Mouse (Mus musculus): ENCODE data around the gene Ttc8.
"Not testable (repeated sequence)": the region's sequence is repeated elsewhere in the genome, so short reads cannot be mapped to it uniquely, and the experiment has no call there.

Gene Ttc8

DNA sequence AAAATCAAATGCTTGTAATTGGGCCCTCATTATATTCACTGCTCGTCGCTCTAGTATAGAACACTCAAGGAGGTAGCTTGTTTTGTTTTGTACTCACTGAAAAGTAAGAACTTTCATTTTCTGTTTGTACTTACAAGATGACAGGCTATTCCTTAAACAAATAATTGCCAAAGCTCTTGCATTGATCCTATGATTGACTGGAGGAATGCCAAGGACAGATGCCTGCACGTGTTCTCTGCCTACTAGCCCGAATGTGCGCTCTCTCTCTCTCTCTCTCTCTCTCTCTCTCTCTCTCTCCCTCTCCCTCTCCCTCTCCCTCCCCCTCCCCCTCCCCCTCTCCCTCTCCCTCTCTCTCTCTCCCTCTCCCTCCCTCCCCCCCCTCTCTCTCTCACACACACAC lies 30.9 kb downstream of the Ttc8 start:
- H3K36me3 ChIP-seq (ENCODE audit: control insufficient read depth, insufficient read depth, low read length, poor library complexity, severe bottlenecking); H3K27me3 ChIP-seq (ENCODE audit: control insufficient read depth, insufficient read depth, low read length, poor library complexity, severe bottlenecking); DNase-seq (ENCODE audit: low read depth, low spot score): not testable (repeated sequence)

DNA sequence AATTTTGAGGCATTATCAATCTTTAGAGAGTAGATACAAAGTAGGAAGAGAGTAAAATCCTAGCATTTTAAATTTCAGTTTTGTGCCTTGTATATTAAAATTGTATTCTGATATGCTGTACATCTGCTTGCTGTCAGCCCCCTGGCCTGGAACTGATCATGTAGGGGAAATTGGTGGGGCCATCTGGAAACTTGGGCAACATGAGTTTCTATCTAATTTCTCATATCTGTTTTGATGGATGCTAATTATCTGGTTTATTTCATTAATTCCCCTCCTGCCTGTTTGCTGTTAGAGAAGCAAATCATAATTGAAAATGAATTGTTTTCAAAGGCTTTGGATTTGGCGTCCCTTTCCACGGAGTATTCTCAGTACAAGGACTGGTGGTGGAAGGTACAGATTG lies 36.6 kb downstream of the Ttc8 start:
- no peak for DNase-seq (ENCODE audit: low read depth, low spot score)
- Histone ChIP-seq H3K36me3 (ENCODE audit: control insufficient read depth, insufficient read depth, low read length, poor library complexity, severe bottlenecking) (no peaks in the 10 kb centered on the region), H3K27me3 (ENCODE audit: control insufficient read depth, insufficient read depth, low read length, poor library complexity, severe bottlenecking) (no peaks in the 10 kb centered on the region)

DNA sequence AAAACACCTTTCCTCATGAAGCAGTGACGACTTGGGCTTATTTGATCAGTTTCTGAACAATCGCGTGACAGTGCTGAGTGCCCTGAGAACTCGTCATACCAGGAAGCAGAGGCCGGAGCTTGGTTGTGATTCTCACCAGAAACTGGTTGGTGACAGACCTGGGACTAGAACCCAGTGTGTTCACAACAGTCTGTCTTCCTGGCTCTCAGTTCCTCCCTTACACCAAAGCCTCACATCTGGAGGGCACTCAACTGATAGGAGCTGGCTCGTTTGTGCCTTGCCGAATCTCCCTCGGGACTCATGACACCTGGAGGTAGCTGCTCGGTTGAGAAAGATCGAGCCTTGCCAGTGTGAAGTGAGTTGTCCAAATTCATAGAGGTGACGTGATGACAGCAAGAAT lies 37.1 kb downstream of the Ttc8 start:
- DNase-seq (ENCODE audit: low read depth, low spot score) = peak; percentile 47
- Histone ChIP-seq H3K36me3 (ENCODE audit: control insufficient read depth, insufficient read depth, low read length, poor library complexity, severe bottlenecking) (no peaks in the 10 kb centered on the region), H3K27me3 (ENCODE audit: control insufficient read depth, insufficient read depth, low read length, poor library complexity, severe bottlenecking) (no peaks in the 10 kb centered on the region)

DNA sequence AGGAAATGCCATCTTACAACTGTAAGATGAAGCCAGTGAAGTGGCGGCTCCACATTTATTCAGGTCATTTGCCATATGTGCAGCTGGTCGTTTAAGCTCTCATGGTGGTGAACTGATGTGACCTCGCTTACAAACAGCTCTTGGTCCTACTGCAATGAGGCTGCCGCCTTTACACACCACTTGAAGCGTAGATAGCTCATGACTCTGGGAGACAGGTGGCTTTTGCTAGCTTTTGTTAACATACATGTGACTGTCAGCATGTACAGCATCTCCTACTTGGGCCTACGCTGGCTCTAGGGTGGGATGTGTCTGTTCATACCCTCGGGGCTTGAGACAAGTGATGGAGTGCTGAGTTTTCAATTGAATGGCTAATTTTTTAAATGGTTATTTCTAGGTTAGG lies 40.6 kb downstream of the Ttc8 start:
- no peaks in the 10 kb centered on the region for H3K27me3 ChIP-seq (ENCODE audit: control insufficient read depth, insufficient read depth, low read length, poor library complexity, severe bottlenecking)
- no peak for DNase-seq (ENCODE audit: low read depth, low spot score)
- no peaks in the 10 kb centered on the region for H3K36me3 ChIP-seq (ENCODE audit: control insufficient read depth, insufficient read depth, low read length, poor library complexity, severe bottlenecking)

DNA sequence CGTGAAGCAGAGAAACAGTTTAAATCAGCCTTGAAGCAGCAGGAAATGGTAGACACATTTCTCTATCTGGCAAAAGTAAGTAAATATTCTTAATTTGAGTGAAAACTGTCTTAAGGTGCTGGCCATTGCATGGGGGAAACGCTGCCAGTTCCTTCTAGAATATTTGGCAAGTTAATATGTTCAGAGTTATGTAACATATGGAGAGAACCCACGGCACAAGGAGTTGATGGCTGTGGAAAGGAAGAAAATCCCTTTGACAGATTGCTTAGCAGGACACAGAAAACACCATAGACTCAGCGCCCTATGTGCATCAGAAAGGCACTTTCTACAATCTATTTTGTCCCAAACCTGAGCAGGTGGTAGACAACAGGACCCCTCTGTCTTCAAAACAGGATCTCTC lies 41.0 kb downstream of the Ttc8 start:
- no peak for DNase-seq (ENCODE audit: low read depth, low spot score)
- Histone ChIP-seq H3K27me3 (ENCODE audit: control insufficient read depth, insufficient read depth, low read length, poor library complexity, severe bottlenecking) (no peaks in the 10 kb centered on the region), H3K36me3 (ENCODE audit: control insufficient read depth, insufficient read depth, low read length, poor library complexity, severe bottlenecking) (no peaks in the 10 kb centered on the region)

DNA sequence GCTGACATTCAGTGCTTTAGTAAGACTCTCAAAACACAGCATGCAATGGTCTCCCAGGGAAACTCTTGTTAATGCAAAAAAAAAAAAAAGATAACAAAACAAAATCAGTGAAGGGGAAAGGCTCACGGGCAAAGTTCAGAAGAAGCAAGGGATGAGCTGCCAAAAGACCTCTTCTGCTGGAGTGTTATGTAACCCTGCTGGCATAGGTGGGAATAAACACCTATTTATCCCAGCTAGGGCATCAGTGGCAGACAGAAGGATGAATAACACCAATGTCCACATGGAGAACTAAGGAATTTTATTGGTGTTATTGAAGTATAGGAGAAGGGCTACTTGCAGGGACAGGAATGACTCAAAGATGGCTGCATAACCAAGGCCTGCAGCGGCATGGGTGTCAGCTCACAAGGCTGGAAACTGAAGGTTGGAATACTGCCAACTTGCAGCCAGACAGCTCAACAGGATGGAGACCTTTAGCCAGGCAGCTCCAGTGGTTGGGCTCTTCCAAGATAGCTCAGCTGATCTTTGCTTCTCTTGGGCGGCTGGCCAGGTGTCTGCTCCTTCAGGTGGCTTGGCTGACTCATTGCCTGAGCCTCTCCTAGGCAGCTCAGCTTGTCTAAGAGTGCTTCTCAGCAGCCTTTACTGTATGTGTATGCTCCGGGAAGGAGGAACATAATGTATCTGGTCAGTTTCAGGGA lies 45.2 kb downstream of the Ttc8 start:
- H3K27me3 ChIP-seq (ENCODE audit: control insufficient read depth, insufficient read depth, low read length, poor library complexity, severe bottlenecking) = no peaks in the 10 kb centered on the region; the same call in 1 of the 2 replicates
- H3K36me3 ChIP-seq (ENCODE audit: control insufficient read depth, insufficient read depth, low read length, poor library complexity, severe bottlenecking) = no peaks in the 10 kb centered on the region
- no peak for DNase-seq (ENCODE audit: low read depth, low spot score)

DNA sequence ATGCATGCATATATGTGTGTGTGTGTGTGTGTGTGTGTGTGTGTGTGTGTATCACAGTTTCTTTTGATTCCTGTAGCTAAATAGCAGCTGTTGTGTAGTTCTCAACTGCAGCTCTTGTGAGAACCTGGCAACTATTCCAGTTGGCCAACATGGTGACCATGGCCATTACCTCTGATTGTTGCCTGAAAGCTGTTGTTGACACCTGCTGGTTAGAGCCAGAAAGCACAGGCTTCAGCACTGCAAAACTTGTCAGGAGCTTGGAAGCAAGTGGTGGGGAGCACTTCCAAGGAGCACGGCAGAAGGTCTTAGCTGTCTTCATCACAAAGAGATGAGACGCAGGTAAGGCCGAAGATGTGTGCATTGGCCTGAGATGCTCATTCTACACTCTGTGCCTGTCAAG lies 51.9 kb downstream of the Ttc8 start:
- no peaks in the 10 kb centered on the region; the same call in 1 of the 2 replicates for H3K27me3 ChIP-seq (ENCODE audit: control insufficient read depth, insufficient read depth, low read length, poor library complexity, severe bottlenecking)
- H3K36me3 ChIP-seq (ENCODE audit: control insufficient read depth, insufficient read depth, low read length, poor library complexity, severe bottlenecking) = no peaks in the 10 kb centered on the region
- no peak for DNase-seq (ENCODE audit: low read depth, low spot score)

DNA sequence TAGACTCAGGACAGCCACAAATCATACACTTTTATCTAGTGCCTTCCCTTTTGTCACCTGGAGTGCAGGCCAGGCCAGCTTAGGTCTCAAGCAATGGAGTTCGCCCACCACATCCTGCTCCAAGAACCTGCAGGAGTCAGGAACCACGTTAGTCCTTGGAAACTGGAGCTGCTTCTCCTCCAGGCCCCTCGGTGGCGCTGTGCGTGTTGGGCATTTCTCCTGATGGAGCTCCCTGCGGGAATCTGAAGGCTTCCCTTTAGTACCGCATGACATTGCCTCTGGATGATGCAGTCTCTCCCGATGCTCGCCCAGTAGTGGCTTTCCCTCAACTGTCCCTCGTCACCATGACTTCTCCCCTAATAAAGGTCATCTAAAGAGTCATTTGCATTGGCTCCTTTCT lies 53.1 kb downstream of the Ttc8 start:
- no peak for DNase-seq (ENCODE audit: low read depth, low spot score)
- H3K27me3 ChIP-seq (ENCODE audit: control insufficient read depth, insufficient read depth, low read length, poor library complexity, severe bottlenecking) = no peaks in the 10 kb centered on the region
- H3K36me3 ChIP-seq (ENCODE audit: control insufficient read depth, insufficient read depth, low read length, poor library complexity, severe bottlenecking) = no peaks in the 10 kb centered on the region

DNA sequence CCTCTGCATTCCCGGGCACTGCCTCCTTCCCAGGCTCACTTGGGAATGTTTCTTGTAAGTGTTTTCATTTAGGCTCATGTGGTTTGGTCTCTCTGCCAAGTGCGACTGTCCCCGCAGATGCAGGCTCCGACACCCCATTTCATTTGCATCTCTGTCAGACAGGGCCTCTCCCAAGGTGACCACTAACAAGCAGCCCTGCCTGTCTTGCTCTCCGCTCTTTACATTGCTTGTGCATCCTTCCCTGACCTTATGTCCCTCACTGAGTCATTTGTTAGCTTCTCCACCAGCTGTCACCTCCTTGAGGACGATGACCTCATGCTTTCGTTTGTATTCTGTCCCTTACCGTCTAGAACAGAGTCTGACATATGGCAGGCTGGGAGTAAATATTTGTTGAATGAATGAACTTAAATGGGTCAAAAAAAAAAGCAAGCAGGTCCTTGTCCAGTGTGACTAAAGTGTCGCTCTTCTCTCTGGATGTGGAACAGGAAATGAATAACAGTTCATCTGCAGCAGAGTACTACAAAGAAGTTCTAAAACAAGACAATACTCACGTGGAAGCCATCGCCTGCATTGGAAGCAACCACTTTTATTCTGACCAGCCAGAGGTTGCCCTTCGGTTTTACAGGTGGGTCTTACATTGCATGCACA lies 53.9 kb downstream of the Ttc8 start:
- no peak for DNase-seq (ENCODE audit: low read depth, low spot score)
- H3K27me3 ChIP-seq (ENCODE audit: control insufficient read depth, insufficient read depth, low read length, poor library complexity, severe bottlenecking) = no peaks in the 10 kb centered on the region
- no peaks in the 10 kb centered on the region for H3K36me3 ChIP-seq (ENCODE audit: control insufficient read depth, insufficient read depth, low read length, poor library complexity, severe bottlenecking)

DNA sequence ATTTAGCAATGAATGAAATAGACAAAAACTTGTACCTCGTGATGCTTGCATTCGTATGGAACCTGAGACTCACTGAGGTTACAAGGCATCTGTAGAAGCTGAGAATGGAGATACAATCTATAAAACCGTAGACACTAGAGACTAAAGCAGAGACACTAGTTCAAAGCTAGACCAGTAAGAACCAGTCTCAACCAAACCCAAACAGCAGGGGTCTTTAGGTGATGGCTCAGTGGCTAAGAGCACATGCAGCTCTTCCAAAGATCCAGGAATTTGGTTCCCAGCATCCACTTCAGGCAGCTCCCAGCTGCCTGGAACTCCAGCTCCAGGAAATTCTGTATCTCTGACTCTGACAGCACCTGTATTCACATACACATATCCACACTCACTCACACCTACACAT lies 60.7 kb downstream of the Ttc8 start:
- H3K36me3 ChIP-seq (ENCODE audit: control insufficient read depth, insufficient read depth, low read length, poor library complexity, severe bottlenecking) = no peaks in the 10 kb centered on the region
- no peak for DNase-seq (ENCODE audit: low read depth, low spot score)
- H3K27me3 ChIP-seq (ENCODE audit: control insufficient read depth, insufficient read depth, low read length, poor library complexity, severe bottlenecking) = no peaks in the 10 kb centered on the region

DNA sequence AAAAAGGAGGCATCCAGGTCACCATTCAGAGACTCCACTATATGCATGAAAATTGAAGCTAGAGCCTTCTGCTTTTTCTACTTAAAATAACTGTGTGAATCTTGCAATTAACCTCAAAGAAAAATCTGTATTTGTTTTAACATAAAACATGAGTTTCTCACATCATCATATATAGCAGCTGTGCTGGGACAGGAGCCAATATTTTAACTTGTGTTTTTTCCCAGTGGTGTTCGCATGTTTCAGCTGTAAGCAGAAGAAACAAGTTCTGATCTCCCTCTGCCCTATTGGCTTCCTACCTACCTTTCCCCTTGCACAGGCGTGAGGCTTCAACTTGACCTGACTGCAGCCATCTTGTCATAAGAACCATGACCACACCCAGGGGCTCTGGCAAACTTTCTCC lies 64.4 kb downstream of the Ttc8 start:
- no peak for DNase-seq (ENCODE audit: low read depth, low spot score)
- no peaks in the 10 kb centered on the region for H3K36me3 ChIP-seq (ENCODE audit: control insufficient read depth, insufficient read depth, low read length, poor library complexity, severe bottlenecking)

DNA sequence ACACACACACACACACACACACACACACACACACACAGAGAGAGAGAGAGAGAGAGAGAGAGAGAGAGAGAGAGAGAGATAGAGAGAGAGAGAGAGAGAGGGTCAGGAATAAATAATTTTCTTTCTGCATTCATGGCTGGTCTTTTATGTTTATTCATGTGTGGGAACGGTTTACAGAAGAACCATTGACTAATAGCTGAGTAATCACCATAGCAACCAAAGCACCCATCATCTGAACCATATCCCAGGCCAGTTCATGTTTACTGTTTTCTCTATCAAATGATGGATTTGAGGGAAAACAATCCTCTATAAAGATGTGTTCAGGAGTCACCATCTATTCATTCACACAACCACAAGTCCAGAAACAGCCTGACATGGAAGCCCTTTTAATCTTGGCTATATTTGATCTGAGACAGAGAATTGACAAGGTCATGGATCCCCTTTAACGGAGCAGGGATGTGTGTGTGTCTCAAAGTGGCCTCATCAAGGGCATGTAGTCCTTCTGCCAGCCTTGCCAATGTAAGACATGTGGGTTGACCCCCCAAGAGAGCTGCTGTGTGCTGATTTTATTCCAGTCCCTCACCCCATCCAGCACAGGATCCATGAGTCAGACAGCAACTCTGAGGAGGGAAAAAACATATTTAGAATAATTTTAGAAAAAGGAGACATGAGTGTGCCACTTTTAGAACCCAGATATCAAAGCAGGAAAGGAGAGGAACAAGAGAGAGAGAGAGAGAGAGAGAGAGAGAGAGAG lies 70.9 kb downstream of the Ttc8 start:
- Histone ChIP-seq H3K27me3 (ENCODE audit: control insufficient read depth, insufficient read depth, low read length, poor library complexity, severe bottlenecking) (no peaks in the 10 kb centered on the region), H3K36me3 (ENCODE audit: control insufficient read depth, insufficient read depth, low read length, poor library complexity, severe bottlenecking) (no peaks in the 10 kb centered on the region)
- DNase-seq (ENCODE audit: low read depth, low spot score) = no peak

More for the DNA sequence above, 64.4 kb downstream of the Ttc8 start:
- no peaks in the 10 kb centered on the region for H3K27me3 ChIP-seq (ENCODE audit: control insufficient read depth, insufficient read depth, low read length, poor library complexity, severe bottlenecking)

DNA sequence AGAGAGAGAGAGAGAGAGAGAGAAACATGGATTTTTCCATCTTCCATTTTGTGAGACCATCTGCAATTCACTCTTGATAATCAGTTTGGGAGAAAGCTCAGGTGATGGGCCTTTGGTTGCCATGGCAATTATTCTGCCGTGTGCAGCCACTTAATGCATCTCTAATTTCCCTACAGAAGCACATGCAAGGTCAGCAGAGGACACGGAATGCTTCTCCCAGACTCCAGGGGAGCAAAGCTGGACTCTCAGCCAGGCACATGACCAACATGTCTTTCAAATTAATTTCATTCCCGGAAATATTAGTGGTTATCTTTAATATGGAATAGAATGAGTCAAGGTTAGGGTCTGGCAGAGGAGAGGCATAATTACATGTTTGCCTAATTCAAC lies 71.4 kb downstream of the Ttc8 start:
- Histone ChIP-seq H3K27me3 (ENCODE audit: control insufficient read depth, insufficient read depth, low read length, poor library complexity, severe bottlenecking) (no peaks in the 10 kb centered on the region), H3K36me3 (ENCODE audit: control insufficient read depth, insufficient read depth, low read length, poor library complexity, severe bottlenecking) (no peaks in the 10 kb centered on the region)
- DNase-seq (ENCODE audit: low read depth, low spot score) = no peak

DNA sequence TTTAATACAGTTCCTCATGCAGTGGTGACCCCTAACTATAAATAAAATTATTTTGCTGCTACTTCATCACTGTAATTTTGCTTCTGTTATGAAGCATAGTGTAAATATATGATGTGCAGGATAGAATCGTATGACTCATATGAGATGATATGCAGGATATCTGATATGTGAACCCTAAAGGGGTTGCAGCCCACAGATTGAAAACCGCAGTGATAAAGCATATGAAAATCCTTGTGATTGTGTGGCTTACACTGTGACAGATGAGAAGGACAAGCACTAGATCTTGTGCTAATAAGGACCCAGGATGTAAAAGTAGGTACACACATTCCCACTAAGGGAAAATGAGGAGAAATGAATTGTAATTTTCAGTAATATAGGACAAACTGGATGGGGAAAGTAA lies 73.4 kb downstream of the Ttc8 start:
- no peaks in the 10 kb centered on the region for H3K27me3 ChIP-seq (ENCODE audit: control insufficient read depth, insufficient read depth, low read length, poor library complexity, severe bottlenecking)
- no peaks in the 10 kb centered on the region for H3K36me3 ChIP-seq (ENCODE audit: control insufficient read depth, insufficient read depth, low read length, poor library complexity, severe bottlenecking)
- no peak for DNase-seq (ENCODE audit: low read depth, low spot score)

DNA sequence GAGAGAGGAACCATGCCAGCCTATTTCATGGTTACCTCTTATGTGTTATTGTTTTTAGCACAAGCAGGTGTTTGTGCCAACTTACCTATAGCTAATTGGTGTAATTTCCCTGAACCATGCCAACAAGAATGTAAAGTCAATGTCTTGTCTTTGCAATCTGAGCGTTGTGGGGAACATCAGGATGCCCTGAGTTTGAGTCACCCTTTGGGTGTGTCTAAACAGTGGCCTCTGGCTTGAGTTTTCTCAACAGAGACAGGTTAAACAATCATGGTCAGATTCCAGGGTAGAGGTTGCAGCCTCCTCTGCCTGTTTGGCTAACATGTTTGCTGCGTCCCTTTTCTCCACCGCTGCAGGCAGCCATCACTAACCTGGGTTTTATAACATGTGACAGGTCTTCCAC lies 74.0 kb downstream of the Ttc8 start:
- no peak for DNase-seq (ENCODE audit: low read depth, low spot score)
- Histone ChIP-seq H3K27me3 (ENCODE audit: control insufficient read depth, insufficient read depth, low read length, poor library complexity, severe bottlenecking) (no peaks in the 10 kb centered on the region), H3K36me3 (ENCODE audit: control insufficient read depth, insufficient read depth, low read length, poor library complexity, severe bottlenecking) (no peaks in the 10 kb centered on the region)
